Mouse (Mus musculus): ENCODE measurements around the gene Trappc6b.
"Not testable (repeated sequence)": the region's sequence is repeated elsewhere in the genome, so short reads cannot be mapped to it uniquely, and the experiment has no call there.

Gene Trappc6b

GRCm38 (mm10) chr12:59060993-59061595 is at the start of gene Trappc6b:
TSS of gene Trappc6b (minus strand) at chr12:59061472.
- in situ Hi-C loops (cut with MboI, MseI) = no loop called here

GRCm38 (mm10) chr12:59107926-59108325 is 46.7 kb upstream of the Trappc6b start:
- in situ Hi-C loops (cut with MboI, MseI) = no loop called here

GRCm38 (mm10) chr12:59106491-59106890 is 45.2 kb upstream of the Trappc6b start:
- in situ Hi-C loops (cut with MboI, MseI) = no loop called here

GRCm38 (mm10) chr12:59105914-59106313 is 44.6 kb upstream of the Trappc6b start:
- in situ Hi-C loops (cut with MboI, MseI) = no loop called here

- in situ Hi-C loops (cut with MboI, MseI) = no loop called here
Measured at GRCm38 (mm10) chr12:59104771-59105170, 43.5 kb upstream of the Trappc6b start.

GRCm38 (mm10) chr12:59095104-59096025 is 34.1 kb upstream of the Trappc6b start, which contains the start of gene Mia2:
TSS of gene Mia2 (plus strand) at chr12:59095799.
- in situ Hi-C loops (cut with MboI, MseI) = no loop called here

GRCm38 (mm10) chr12:59093543-59093942 is 32.3 kb upstream of the Trappc6b start:
- in situ Hi-C loops (cut with MboI, MseI) = no loop called here

GRCm38 (mm10) chr12:59086171-59086570 is 24.9 kb upstream of the Trappc6b start:
- in situ Hi-C loops (cut with MboI, MseI) = no loop called here

GRCm38 (mm10) chr12:59084446-59084845 is 23.2 kb upstream of the Trappc6b start:
- in situ Hi-C loops (cut with MboI, MseI) = no loop called here

GRCm38 (mm10) chr12:59080461-59080860 is 19.2 kb upstream of the Trappc6b start:
- in situ Hi-C loops (cut with MboI, MseI) = no loop called here

- in situ Hi-C loops (cut with MboI, MseI) = no loop called here
Measured at GRCm38 (mm10) chr12:59077883-59078282, 16.6 kb upstream of the Trappc6b start.

- in situ Hi-C loops (cut with MboI, MseI) = no loop called here
Measured at GRCm38 (mm10) chr12:59076996-59077395, 15.7 kb upstream of the Trappc6b start.

GRCm38 (mm10) chr12:59074052-59074451 is 12.8 kb upstream of the Trappc6b start:
- in situ Hi-C loops (cut with MboI, MseI) = no loop called here

- in situ Hi-C loops (cut with MboI, MseI) = no loop called here
Measured at GRCm38 (mm10) chr12:59072286-59072685, 11.0 kb upstream of the Trappc6b start.

- in situ Hi-C loops (cut with MboI, MseI) = no loop called here
Measured at GRCm38 (mm10) chr12:59068791-59069190, 7.5 kb upstream of the Trappc6b start.

- in situ Hi-C loops (cut with MboI, MseI) = no loop called here
Measured at GRCm38 (mm10) chr12:59067095-59067494, 5.8 kb upstream of the Trappc6b start.

GRCm38 (mm10) chr12:59066448-59067077 is 5.3 kb upstream of the Trappc6b start, which contains the start of gene Pnn:
TSS of gene Pnn (plus strand) at chr12:59066884.
- in situ Hi-C loops (cut with MboI, MseI) = no loop called here

- in situ Hi-C loops (cut with MboI, MseI) = no loop called here
Measured at GRCm38 (mm10) chr12:59065776-59066175, 4.5 kb upstream of the Trappc6b start.

- in situ Hi-C loops (cut with MboI, MseI) = no loop called here
Measured at GRCm38 (mm10) chr12:59064837-59065236, 3.6 kb upstream of the Trappc6b start.

GRCm38 (mm10) chr12:59060322-59060721 is 950 bp downstream of the Trappc6b start:
- in situ Hi-C loops (cut with MboI, MseI) = no loop called here

GRCm38 (mm10) chr12:59058242-59058641 is 3.0 kb downstream of the Trappc6b start:
- in situ Hi-C loops (cut with MboI, MseI) = not testable (repeated sequence)

GRCm38 (mm10) chr12:59056222-59056621 is 5.0 kb downstream of the Trappc6b start:
- in situ Hi-C loops (cut with MboI, MseI) = no loop called here
